Mouse (Mus musculus): ENCODE data around the gene Pdgfc.

DNA sequence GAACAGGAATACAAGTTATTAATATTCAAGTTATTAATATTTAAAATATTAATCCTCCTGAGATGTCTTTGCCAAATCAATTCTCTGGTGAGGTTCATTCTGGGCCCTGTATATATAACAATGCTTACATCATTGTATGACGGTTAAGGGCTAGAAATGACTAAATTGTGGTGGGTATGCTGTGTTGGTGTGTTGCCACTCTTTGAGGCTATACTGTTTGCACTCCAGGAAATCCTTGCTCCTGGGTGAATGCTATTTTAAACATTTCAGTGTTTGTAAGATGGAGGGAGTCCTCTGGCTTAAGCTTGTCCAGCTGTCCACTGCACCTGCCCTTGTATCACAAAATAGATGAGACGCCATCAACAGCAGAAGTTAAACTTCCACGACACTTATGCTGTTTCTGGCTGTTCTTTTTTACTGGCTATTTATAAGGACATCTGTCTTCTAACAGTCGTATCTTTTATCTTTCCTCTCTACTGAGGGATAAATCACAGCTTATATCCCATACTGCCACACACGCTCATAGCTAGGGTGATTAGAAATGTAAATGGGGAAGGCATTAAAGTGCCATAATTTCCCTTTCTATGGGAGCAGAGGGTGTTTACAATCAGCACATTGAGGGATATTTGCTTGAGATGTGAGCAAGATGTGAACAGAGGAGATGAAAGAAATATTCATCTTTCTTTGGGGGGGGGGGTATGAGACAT, 9.3 kb downstream of the Pdgfc start:
- TF ChIP-seq CTCF (IDR thresholded peaks at IDR 0.05) (no peak), EP300 (IDR thresholded peaks at IDR 0.05) (no peak)

All from lung, postnatal 0 days (tissue).